Mouse (Mus musculus): Measurements from ENCODE around the gene Gm4559. TPM values are rescaled to one million over a fixed set of nuclear protein-coding genes. Genes with fewer than 3 reads are reported as not detected.
"Not testable (repeated sequence)": the region's sequence is repeated elsewhere in the genome, so short reads cannot be mapped to it uniquely, and the experiment has no call there.

The Gm4559 gene
- total RNA-seq, 1 experiment from 2014 or later = not detected

DNA sequence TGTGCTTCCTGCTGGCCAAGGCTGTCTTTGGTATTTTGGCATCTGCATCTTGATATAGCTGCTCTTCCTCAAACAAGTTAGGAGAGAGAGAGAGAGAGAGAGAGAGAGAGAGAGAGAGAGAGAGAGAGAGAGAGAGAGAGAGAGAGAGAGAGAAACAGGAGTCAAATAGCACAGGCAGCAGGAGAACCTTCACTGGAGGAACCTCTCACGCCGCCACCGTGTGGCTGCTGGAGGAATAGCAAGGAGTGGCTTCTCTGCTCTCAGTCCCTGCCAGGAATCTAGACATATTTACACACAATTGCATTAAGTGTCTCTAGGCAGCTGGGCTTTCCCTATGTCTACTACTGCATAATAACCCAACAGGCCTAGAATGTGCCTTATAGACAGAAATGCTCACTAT, 4.0 kb upstream of the Gm4559 start:
- DNase-seq = peak; percentile 79

DNA sequence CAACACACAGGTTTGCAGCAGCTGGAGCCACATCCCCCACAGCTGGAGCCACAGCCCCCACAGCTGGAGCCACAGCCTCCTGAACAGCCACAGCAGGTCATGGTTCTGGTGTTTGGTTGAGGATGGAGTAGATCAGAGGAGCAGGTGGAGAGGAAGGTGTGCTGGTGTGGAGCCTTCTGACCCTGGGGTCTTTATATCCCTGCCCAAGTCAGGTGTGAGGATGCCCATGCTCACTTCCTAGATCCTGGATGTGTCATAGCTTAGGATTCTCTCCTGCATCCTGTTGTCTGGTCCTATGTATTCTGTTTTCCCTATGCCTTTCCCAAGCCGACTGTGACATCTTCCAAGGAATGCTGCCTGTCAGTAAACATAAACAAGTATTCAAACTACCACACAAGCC, 15.9 kb downstream of the Gm4559 start, which contains the start of gene Gm2431:
Gm2431 (minus strand) TSS at position 101 of the 400 bp plus-strand sequence.
- not testable (repeated sequence) for DNase-seq

DNA sequence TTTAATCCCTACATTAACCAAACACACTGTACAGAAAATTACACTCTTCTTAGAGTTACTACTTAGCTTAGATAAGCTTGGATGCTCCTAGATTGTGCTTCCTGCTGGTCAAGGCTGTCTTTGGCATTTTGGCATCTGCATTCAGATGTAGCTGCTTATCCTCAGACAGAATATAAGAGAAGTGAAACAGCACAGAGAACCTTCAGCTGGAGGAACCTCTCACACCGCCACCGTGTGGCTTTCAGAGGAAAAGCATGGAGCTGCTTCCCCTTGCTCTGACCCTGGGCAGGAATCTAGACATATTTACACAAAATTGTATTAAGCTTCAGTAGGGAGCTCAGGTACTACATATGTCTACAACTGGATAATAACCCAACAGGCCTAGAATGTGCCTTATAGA, 18.6 kb downstream of the Gm4559 start:
- DNase-seq = peak; percentile 64

DNA sequence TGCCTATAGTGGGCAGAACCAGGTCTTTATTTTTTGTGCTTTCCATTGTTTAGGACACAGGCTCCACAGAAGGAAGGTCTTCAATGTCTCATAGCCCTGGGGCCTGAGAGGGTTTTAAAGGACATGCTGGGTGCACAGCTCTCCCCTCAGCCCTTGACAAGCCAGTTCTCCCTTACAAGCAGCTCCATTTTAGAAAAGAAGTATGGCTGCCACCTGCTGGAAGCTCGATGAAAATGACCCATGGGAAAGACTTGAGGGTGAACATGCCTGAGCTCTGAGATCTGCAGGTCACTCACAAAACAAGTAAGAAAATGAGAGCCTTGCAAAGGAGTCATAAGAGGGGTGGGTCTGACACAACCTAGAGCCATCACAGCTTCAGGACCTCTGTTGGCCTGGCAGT, 24.3 kb downstream of the Gm4559 start:
- DNase-seq = peak; percentile 49

DNA sequence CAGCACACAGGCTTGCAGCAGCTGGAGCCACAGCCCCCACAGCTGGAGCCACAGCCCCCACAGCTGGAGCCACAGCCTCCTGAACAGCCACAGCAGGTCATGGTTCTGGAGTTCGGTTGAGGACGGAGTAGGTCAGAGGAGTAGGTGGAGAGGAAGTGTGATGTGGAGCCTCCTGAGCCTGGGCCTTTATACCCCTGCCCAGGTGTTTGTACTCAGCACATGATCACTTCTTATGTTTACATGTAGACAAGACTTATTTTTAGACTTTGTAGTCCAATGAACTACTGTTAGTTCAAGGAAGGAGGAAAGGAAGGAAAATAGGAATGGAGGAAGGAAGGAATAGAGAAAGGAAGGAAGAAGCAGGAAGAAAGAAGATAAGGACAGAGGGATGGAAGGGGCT, 33.2 kb downstream of the Gm4559 start, which contains the start of gene Gm40460:
Gm40460 (minus strand) TSS at position 101 of the 400 bp plus-strand sequence.
- no peak for DNase-seq

DNA sequence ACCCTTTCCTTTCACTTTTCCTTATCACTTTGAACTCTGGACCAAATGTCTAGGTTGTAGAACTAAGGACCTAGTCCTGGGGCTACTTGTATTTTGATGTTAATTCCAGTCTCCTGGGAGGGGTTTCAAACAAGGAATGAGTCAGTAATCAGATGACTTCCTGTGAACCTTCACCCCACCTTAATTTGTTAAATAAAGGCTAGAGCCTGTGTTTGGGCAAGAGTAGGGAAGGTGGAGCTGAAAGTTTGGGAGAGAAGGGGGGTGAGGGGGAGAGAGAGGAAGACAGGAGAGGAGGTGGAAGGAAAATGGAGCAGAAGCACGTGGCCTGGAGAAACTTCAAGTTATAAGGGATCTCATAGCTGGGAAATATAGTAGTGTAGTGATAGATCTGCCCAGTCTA, 42.6 kb downstream of the Gm4559 start:
- no peak for DNase-seq

DNA sequence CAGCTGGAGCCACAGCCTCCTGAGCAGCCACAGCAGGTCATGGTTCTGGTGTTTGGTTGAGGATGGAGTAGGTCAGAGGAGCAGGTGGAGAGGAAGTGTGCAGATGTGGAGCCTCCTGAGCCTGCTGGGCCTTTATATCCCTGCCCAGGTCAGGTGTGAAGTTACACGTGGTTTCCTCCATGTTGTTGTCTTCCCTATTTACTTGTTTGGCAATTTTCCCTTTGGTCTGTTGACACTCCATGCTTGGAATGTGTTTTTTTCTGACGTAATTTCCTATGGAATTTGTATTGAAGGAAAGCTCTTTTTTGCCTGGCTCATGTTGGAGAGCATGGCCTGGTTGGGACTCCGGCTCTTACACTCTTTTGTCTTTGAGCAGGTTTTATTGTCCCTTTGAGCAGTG, 44.3 kb downstream of the Gm4559 start, which contains the start of gene Krtap5-5:
Krtap5-5 (minus strand) TSS at position 101 of the 400 bp plus-strand sequence.
- not testable (repeated sequence) for DNase-seq

DNA sequence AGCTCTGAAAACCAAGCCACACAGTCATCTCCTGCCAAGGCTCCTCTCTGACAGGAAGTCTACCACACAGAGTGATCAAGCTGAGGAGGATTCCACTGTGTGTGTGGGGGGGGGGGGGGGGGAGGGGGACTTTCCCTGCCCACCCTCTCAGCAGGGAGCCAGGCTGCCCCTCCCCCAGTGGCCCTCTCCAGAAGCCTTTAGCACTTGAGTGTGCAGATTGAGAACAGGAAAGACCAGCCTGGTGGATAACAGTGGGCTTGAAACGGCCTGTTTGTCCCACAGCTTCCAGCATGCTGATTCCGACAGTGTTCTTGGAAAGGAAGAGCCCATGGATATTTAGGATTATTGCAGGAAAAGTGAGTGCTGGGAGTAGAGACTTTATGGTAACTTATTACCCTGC, 49.6 kb downstream of the Gm4559 start:
- no peak for DNase-seq

Other genes starting within 250 kb of the Gm4559 start
- 47.4 and 48.6 TPM in 2 replicates for gene Mob2, start 213.3 kb downstream of the Gm4559 start, total RNA-seq (2021)
- gene Dusp8, start 178.5 kb downstream of the Gm4559 start, total RNA-seq (2021) = 7.3 and 8.4 TPM in 2 replicates
- not detected in 2 replicates for gene Gm45618, start 153.6 kb downstream of the Gm4559 start, total RNA-seq (2021)
- not detected in 2 replicates for gene Gm39115, start 138.3 kb downstream of the Gm4559 start, total RNA-seq (2021)
- not detected in 2 replicates for gene Gm45337, start 129.8 kb downstream of the Gm4559 start, total RNA-seq (2021)
- gene Gm29735, start 117.2 kb downstream of the Gm4559 start, total RNA-seq (2021) = not detected in 2 replicates
- gene Gm4553, start 108.6 kb downstream of the Gm4559 start, total RNA-seq (2021) = not detected in 2 replicates
- not detected in 2 replicates for gene Krtap5-2, start 98.4 kb downstream of the Gm4559 start, total RNA-seq (2021)
- gene Gm10153, start 84.0 kb downstream of the Gm4559 start, total RNA-seq (2021) = not detected in 2 replicates
- gene Krtap5-3, start 73.0 kb downstream of the Gm4559 start, total RNA-seq (2021) = not detected in 2 replicates
- not detected in 2 replicates for gene Gm7579, start 62.5 kb downstream of the Gm4559 start, total RNA-seq (2021)
- not detected in 2 replicates for gene Krtap5-5, start 44.4 kb downstream of the Gm4559 start, total RNA-seq (2021)
- not detected in 2 replicates for gene Gm40460, start 33.3 kb downstream of the Gm4559 start, total RNA-seq (2021)
- gene Gm2431, start 16.0 kb downstream of the Gm4559 start, total RNA-seq (2021) = not detected in 2 replicates
- not detected in 2 replicates for gene Krtap5-1, start 22.8 kb upstream of the Gm4559 start, total RNA-seq (2021)
- not detected in 2 replicates for gene Krtap5-4, start 29.2 kb upstream of the Gm4559 start, total RNA-seq (2021)
- gene Ifitm10, start 99.4 kb upstream of the Gm4559 start, total RNA-seq (2021) = 3.8 and 5.1 TPM in 2 replicates
- gene Gm49369, start 108.3 kb upstream of the Gm4559 start, total RNA-seq (2021) = 1.4 TPM in 1 of 2 replicates, not detected in the other
- gene Ctsd, start 113.7 kb upstream of the Gm4559 start, total RNA-seq (2021) = 678 and 680 TPM in 2 replicates
- not detected in 2 replicates for gene Syt8, start 160.5 kb upstream of the Gm4559 start, total RNA-seq (2021)
- 0.56 and 0.67 TPM in 2 replicates for gene Tnni2, start 167.4 kb upstream of the Gm4559 start, total RNA-seq (2021)
- 20.4 and 52.3 TPM in 2 replicates for gene Lsp1, start 186.4 kb upstream of the Gm4559 start, total RNA-seq (2021)
- 1.1 and 1.8 TPM in 2 replicates for gene Tnnt3, start 224.5 kb upstream of the Gm4559 start, total RNA-seq (2021)

Measured in adrenal gland, postnatal 14 days (tissue).